Mouse (Mus musculus): Measurements from ENCODE around the gene Tnfrsf9. TPM values are rescaled to one million over a fixed set of nuclear protein-coding genes. Genes with fewer than 3 reads are reported as not detected.

The Tnfrsf9 gene
- 35.2 TPM for polyA plus RNA-seq (2017; shearing (Covaris generic))

DNA sequence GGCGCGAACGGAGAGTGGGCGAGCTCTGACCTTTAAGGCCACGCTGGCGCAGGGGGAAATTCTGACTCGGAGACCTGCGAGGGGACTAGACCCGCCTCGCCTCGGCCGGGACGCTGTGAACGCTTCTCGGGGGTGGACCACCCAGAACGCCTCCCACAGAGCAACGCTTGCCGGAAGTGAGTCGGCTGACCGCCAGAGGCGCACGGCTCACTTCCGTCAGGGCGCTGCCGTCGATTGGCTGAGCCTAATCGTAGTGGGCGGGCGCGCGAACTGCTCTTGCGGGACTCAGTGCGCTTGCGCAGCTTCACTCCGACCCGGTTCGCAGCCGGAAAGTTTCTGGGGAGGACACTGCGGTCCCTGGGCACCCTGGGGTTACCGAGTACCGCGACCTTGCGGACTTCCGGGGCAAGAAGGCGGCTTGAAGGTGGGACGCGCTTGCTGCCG is at the start of gene Tnfrsf9, which contains the start of gene Park7:
Gene Tnfrsf9, plus strand, starts transcription at position 273 of the 444 bp plus-strand sequence.
Gene Park7, minus strand, starts transcription at position 148 of the 444 bp plus-strand sequence.

Other genes starting within 250 kb of the Tnfrsf9 start
- 61.5 TPM for gene Errfi1, start 60.6 kb upstream of the Tnfrsf9 start, polyA plus RNA-seq (2017; shearing (Covaris generic))
- gene Park7, start 125 bp upstream of the Tnfrsf9 start, polyA plus RNA-seq (2017; shearing (Covaris generic)) = 231 TPM
- gene Uts2, start 82.5 kb downstream of the Tnfrsf9 start, polyA plus RNA-seq (2017; shearing (Covaris generic)) = not detected
- gene Per3, start 130.1 kb downstream of the Tnfrsf9 start, polyA plus RNA-seq (2017; shearing (Covaris generic)) = 4.5 TPM
- 83.1 TPM for gene Vamp3, start 143.4 kb downstream of the Tnfrsf9 start, polyA plus RNA-seq (2017; shearing (Covaris generic))
- gene Gm13090, start 175.0 kb downstream of the Tnfrsf9 start, polyA plus RNA-seq (2017; shearing (Covaris generic)) = not detected